Mouse (Mus musculus) central nervous system, embryonic 11.5 days (tissue): ENCODE results near the gene Tmem106a. TPM values are rescaled to one million over a fixed set of nuclear protein-coding genes. Genes with fewer than 3 reads are reported as not detected.

ENCODE experiments used
- polyA plus RNA-seq: library from polyadenylated mRNA; depleted of rRNA; stranded (reverse); fragments of >200 nt; gene quantifications from 2 replicates; pipeline ENCODE4 v1.2.3, GENCODE M21; 2012; rRNA removed

Gene Tmem106a
- 2.8 and 3.0 TPM in 2 replicates for polyA plus RNA-seq

DNA sequence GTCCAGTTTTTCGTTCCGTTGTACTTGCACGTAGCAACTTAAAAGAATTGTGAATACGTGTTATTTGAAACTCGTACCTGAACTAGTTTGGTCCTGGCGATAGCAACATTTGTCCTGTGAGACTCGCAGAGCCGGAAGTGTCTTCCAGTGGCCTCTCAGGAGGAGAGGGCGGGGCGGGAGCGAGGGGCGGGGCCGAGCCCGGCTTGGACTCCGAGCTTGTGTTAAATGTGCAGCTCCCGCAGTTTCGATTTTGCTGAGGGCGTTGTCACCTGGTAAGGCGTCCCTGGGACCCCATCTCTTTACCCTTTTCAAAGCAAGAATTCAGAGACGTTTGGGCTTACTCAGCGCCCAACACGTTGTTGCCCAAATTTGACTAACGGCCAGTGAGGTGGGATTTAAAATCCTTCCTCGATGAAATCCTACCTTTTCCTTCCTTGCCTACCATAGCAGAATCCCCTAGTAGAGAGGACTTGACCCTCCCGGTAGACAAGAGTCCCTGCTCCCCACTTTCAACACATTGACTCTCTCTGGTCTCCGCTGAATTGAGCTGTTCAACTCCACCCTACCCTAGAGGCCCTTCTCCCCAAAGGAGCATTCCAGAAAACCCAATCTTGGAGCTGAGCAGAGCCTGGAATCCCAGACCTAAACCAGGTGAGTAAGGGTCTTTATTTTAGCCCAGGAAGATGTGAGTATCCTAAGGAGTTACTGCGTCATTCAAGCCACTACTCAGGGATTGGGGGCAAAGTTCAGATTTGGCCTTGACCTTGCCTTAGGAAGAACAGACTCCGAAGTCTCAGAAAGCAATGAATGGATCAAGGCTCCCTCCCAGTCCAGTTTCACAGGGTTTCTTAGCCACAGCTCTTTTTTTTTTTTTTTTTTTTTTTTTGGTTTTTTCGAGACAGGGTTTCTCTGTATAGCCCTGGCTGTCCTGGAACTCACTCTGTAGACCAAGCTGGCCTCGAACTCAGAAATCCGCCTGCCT lies at the start of gene Tmem106a:
TSS of gene Tmem106a (plus strand) at position 189 of the 982 bp plus-strand sequence.

GRCm38 (mm10) chr11:101551751-101552475 lies 30.1 kb upstream of the Tmem106a start, which contains the start of the genes Brca1 and Nbr1:
Gene Brca1 (minus strand): TSS chr11:101551955.
Gene Nbr1 (plus strand): TSS chr11:101552149.

GRCm38 (mm10) chr11:101599156-101599555 lies 17.1 kb downstream of the Tmem106a start, which contains the start of gene Gm11634:
Gene Gm11634 (minus strand): TSS chr11:101599256.

DNA sequence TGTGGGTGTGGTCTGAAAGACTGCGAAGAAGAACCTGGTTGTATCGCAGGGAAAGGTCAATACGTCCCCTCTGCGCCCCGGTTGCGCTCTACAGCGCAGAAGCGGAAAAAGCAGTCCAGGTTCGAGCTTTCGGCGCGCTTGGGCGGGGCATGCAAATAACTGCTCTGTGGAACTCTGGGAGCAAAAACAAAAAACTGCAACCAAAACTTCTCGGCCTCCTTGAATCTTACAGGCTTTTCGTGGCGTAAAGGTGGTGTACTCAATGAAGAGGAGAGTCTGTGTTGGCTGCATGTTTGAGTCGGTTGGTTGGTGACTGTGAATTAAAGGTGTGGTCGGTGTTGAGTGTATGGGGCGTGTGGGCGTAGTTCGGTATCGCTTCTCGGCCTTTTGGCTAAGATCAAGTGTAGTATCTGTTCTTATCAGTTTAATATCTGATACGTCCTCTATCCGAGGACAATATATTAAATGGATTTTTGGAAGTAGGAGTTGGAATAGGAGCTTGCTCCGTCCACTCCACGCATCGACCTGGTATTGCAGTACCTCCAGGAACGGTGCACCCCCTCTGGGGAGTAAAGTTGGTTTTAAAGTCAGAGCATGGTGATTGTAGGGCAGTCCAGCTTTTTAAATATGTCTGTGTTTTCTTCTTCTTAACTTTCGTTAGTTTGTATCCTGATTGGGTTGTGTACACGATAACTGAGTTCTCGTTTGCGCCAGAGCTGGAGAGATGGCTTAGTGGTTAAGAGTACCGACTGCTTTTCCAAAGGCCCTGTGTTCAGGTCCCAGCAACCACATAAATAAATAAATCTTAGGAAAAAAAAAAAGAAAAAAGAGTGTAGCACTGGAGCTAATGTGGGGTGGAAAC lies 45.2 kb downstream of the Tmem106a start, which contains the start of gene Rdm1:
TSS of gene Rdm1 (plus strand) at position 201 of the 862 bp plus-strand sequence.

Other genes starting within 250 kb of the Tmem106a start
- not detected in 2 replicates for gene G6pc, start 214.7 kb upstream of the Tmem106a start, polyA plus RNA-seq
- 59.2 and 85.3 TPM in 2 replicates for gene Aarsd1, start 164.6 kb upstream of the Tmem106a start, polyA plus RNA-seq
- 3.7 and 5.7 TPM in 2 replicates for gene Gm27029, start 157.4 kb upstream of the Tmem106a start, polyA plus RNA-seq
- 18.1 and 22.8 TPM in 2 replicates for gene Rundc1, start 157.2 kb upstream of the Tmem106a start, polyA plus RNA-seq
- gene Ptges3l, start 156.9 kb upstream of the Tmem106a start, polyA plus RNA-seq, result 6.3 and 9.9 TPM in 2 replicates
- gene Rpl27, start 139.9 kb upstream of the Tmem106a start, polyA plus RNA-seq, result 657 and 1,364 TPM in 2 replicates
- 4.4 and 4.6 TPM in 2 replicates for gene Ifi35, start 133.8 kb upstream of the Tmem106a start, polyA plus RNA-seq
- 95.7 and 130 TPM in 2 replicates for gene Rnd2, start 117.2 kb upstream of the Tmem106a start, polyA plus RNA-seq
- 63.1 and 63.6 TPM in 2 replicates for gene Vat1, start 116.0 kb upstream of the Tmem106a start, polyA plus RNA-seq
- 17.4 and 18.9 TPM in 2 replicates for gene Brca1, start 30.3 kb upstream of the Tmem106a start, polyA plus RNA-seq
- 82.2 and 99.2 TPM in 2 replicates for gene Nbr1, start 30.1 kb upstream of the Tmem106a start, polyA plus RNA-seq
- gene Gm11634, start 17.0 kb downstream of the Tmem106a start, polyA plus RNA-seq, result not detected in 2 replicates
- gene Rdm1, start 45.0 kb downstream of the Tmem106a start, polyA plus RNA-seq, result 27.1 and 46.1 TPM in 2 replicates
- 12.3 and 12.8 TPM in 2 replicates for gene Arl4d, start 83.3 kb downstream of the Tmem106a start, polyA plus RNA-seq
- gene Dhx8, start 150.7 kb downstream of the Tmem106a start, polyA plus RNA-seq, result 31.4 and 35.7 TPM in 2 replicates
- 11.2 and 21.1 TPM in 2 replicates for gene Etv4, start 203.1 kb downstream of the Tmem106a start, polyA plus RNA-seq